Mouse (Mus musculus): ENCODE results near the gene Nop10. TPM values are rescaled to one million over a fixed set of nuclear protein-coding genes. Genes with fewer than 3 reads are reported as not detected.

Gene Nop10
- polyA plus RNA-seq, 1 experiment from 2014 or later: 176 TPM

- ATAC-seq (replicated peaks; ENCODE audit: low FRiP score) (no peak), DNase-seq (ENCODE audit: low spot score) (no peak)
- Histone ChIP-seq H3K4me3 (ENCODE audit: low read depth, low read length) (no peak overlapping the region), H3K27ac (ENCODE audit: low read depth, low read length) (no peak overlapping the region), H3K4me1 (replicated peaks; ENCODE audit: control insufficient read depth, insufficient read depth, low read length) (no peaks in the 10 kb centered on the region), H3K36me3 (ENCODE audit: control insufficient read depth, insufficient read depth, low read length) (no peaks in the 10 kb centered on the region), H3K27me3 (ENCODE audit: control insufficient read depth, insufficient read depth, low read length) (no peaks in the 10 kb centered on the region), H3K9me3 (ENCODE audit: control insufficient read depth, low read length) (no peaks in the 10 kb centered on the region), H3K4me2 (ENCODE audit: low read depth, low read length, severe bottlenecking) (no peak overlapping the region), H3K9ac (ENCODE audit: low read length) (no peak overlapping the region)
- 87% methylated on average over 2 of the region's 2 CpGs for WGBS
Observed at GRCm38 (mm10) chr2:112292823-112293222, 31.1 kb downstream of the Nop10 start.

GRCm38 (mm10) chr2:112296211-112296610 lies 34.5 kb downstream of the Nop10 start:
- Histone ChIP-seq H3K9me3 (ENCODE audit: control insufficient read depth, low read length) (no peaks in the 10 kb centered on the region), H3K27ac (ENCODE audit: low read depth, low read length) (no peak overlapping the region), H3K27me3 (ENCODE audit: control insufficient read depth, insufficient read depth, low read length) (no peaks in the 10 kb centered on the region), H3K4me2 (ENCODE audit: low read depth, low read length, severe bottlenecking) (no peak overlapping the region), H3K9ac (ENCODE audit: low read length) (no peak overlapping the region), H3K4me3 (ENCODE audit: low read depth, low read length) (no peak overlapping the region), H3K36me3 (ENCODE audit: control insufficient read depth, insufficient read depth, low read length) (no peaks in the 10 kb centered on the region), H3K4me1 (replicated peaks; ENCODE audit: control insufficient read depth, insufficient read depth, low read length) (no peaks in the 10 kb centered on the region)
- no peak for DNase-seq (ENCODE audit: low spot score)
- 88% methylated on average over 3 of the region's 3 CpGs for WGBS
- no peak for ATAC-seq (replicated peaks; ENCODE audit: low FRiP score)

- no peak overlapping the region for H3K27ac ChIP-seq (ENCODE audit: low read depth, low read length)
- 94% methylated on average over 4 of the region's 4 CpGs for WGBS
- H3K9me3 ChIP-seq (ENCODE audit: control insufficient read depth, low read length): no peaks in the 10 kb centered on the region
- H3K36me3 ChIP-seq (ENCODE audit: control insufficient read depth, insufficient read depth, low read length): no peaks in the 10 kb centered on the region
- no peak overlapping the region for H3K9ac ChIP-seq (ENCODE audit: low read length)
- H3K4me1 ChIP-seq (replicated peaks; ENCODE audit: control insufficient read depth, insufficient read depth, low read length): no peaks in the 10 kb centered on the region
- H3K27me3 ChIP-seq (ENCODE audit: control insufficient read depth, insufficient read depth, low read length): no peaks in the 10 kb centered on the region
- DNase-seq (ENCODE audit: low spot score): no peak
- H3K4me3 ChIP-seq (ENCODE audit: low read depth, low read length): no peak overlapping the region
- no peak for ATAC-seq (replicated peaks; ENCODE audit: low FRiP score)
- no peak overlapping the region for H3K4me2 ChIP-seq (ENCODE audit: low read depth, low read length, severe bottlenecking)
Observed at GRCm38 (mm10) chr2:112298221-112298620, 36.5 kb downstream of the Nop10 start.

GRCm38 (mm10) chr2:112308671-112309070 lies 46.9 kb downstream of the Nop10 start:
- no peak for ATAC-seq (replicated peaks; ENCODE audit: low FRiP score)
- no peak overlapping the region for H3K4me3 ChIP-seq (ENCODE audit: low read depth, low read length)
- H3K27ac ChIP-seq (ENCODE audit: low read depth, low read length): no peak overlapping the region

GRCm38 (mm10) chr2:112309161-112309600 lies 47.5 kb downstream of the Nop10 start:
- no peak for ATAC-seq (replicated peaks; ENCODE audit: low FRiP score)
- no peak for DNase-seq (ENCODE audit: low spot score)
- Histone ChIP-seq H3K4me2 (ENCODE audit: low read depth, low read length, severe bottlenecking) (no peak overlapping the region), H3K4me1 (replicated peaks; ENCODE audit: control insufficient read depth, insufficient read depth, low read length) (no peaks in the 10 kb centered on the region), H3K9me3 (ENCODE audit: control insufficient read depth, low read length) (no peaks in the 10 kb centered on the region), H3K4me3 (ENCODE audit: low read depth, low read length) (no peak overlapping the region), H3K27ac (ENCODE audit: low read depth, low read length) (no peak overlapping the region), H3K27me3 (ENCODE audit: control insufficient read depth, insufficient read depth, low read length) (no peaks in the 10 kb centered on the region), H3K36me3 (ENCODE audit: control insufficient read depth, insufficient read depth, low read length) (no peaks in the 10 kb centered on the region), H3K9ac (ENCODE audit: low read length) (no peak overlapping the region)
- WGBS: 89% methylated on average over 10 of the region's 10 CpGs

More at GRCm38 (mm10) chr2:112308671-112309070, 46.9 kb downstream of the Nop10 start:
- WGBS: 95% methylated on average over 3 of the region's 3 CpGs
- Histone ChIP-seq H3K9ac (ENCODE audit: low read length) (no peak overlapping the region), H3K27me3 (ENCODE audit: control insufficient read depth, insufficient read depth, low read length) (no peaks in the 10 kb centered on the region), H3K9me3 (ENCODE audit: control insufficient read depth, low read length) (no peaks in the 10 kb centered on the region), H3K4me2 (ENCODE audit: low read depth, low read length, severe bottlenecking) (no peak overlapping the region), H3K4me1 (replicated peaks; ENCODE audit: control insufficient read depth, insufficient read depth, low read length) (no peaks in the 10 kb centered on the region), H3K36me3 (ENCODE audit: control insufficient read depth, insufficient read depth, low read length) (no peaks in the 10 kb centered on the region)
- DNase-seq (ENCODE audit: low spot score): no peak

Other genes with a start within 250 kb of the Nop10 start
- gene Olfr1310, start 249.2 kb upstream of the Nop10 start, polyA plus RNA-seq (2014; fragmentation: Nextera tagmentation; extraction: Ambion mirVana): not detected in 2 replicates
- gene Olfr1311, start 237.5 kb upstream of the Nop10 start, polyA plus RNA-seq (2014; fragmentation: Nextera tagmentation; extraction: Ambion mirVana): not detected in 2 replicates
- not detected in 2 replicates for gene Olfr1312, start 211.7 kb upstream of the Nop10 start, polyA plus RNA-seq (2014; fragmentation: Nextera tagmentation; extraction: Ambion mirVana)
- not detected in 2 replicates for gene Olfr1313, start 184.1 kb upstream of the Nop10 start, polyA plus RNA-seq (2014; fragmentation: Nextera tagmentation; extraction: Ambion mirVana)
- gene Olfr1314, start 165.1 kb upstream of the Nop10 start, polyA plus RNA-seq (2014; fragmentation: Nextera tagmentation; extraction: Ambion mirVana): not detected in 2 replicates
- not detected in 2 replicates for gene Olfr1315-ps1, start 146.5 kb upstream of the Nop10 start, polyA plus RNA-seq (2014; fragmentation: Nextera tagmentation; extraction: Ambion mirVana)
- gene Olfr1316, start 126.9 kb upstream of the Nop10 start, polyA plus RNA-seq (2014; fragmentation: Nextera tagmentation; extraction: Ambion mirVana): not detected in 2 replicates
- not detected in 2 replicates for gene Olfr1317, start 121.6 kb upstream of the Nop10 start, polyA plus RNA-seq (2014; fragmentation: Nextera tagmentation; extraction: Ambion mirVana)
- gene Olfr1318, start 107.7 kb upstream of the Nop10 start, polyA plus RNA-seq (2014; fragmentation: Nextera tagmentation; extraction: Ambion mirVana): 0.08 TPM in 1 of 2 replicates, not detected in the other
- gene Lpcat4, start 22.5 kb upstream of the Nop10 start, polyA plus RNA-seq (2014; fragmentation: Nextera tagmentation; extraction: Ambion mirVana): 12.9 and 14.2 TPM in 2 replicates
- gene Nutm1, start 2.6 kb upstream of the Nop10 start, polyA plus RNA-seq (2014; fragmentation: Nextera tagmentation; extraction: Ambion mirVana): 0.05 TPM in 1 of 2 replicates, not detected in the other
- 16.0 and 16.2 TPM in 2 replicates for gene Slc12a6, start 3.9 kb downstream of the Nop10 start, polyA plus RNA-seq (2014; fragmentation: Nextera tagmentation; extraction: Ambion mirVana)
- gene Gm21985, start 4.4 kb downstream of the Nop10 start, polyA plus RNA-seq (2014; fragmentation: Nextera tagmentation; extraction: Ambion mirVana): 0.09 TPM in 1 of 2 replicates, not detected in the other
- gene Emc4, start 106.1 kb downstream of the Nop10 start, polyA plus RNA-seq (2014; fragmentation: Nextera tagmentation; extraction: Ambion mirVana): 99.7 and 111 TPM in 2 replicates
- gene Katnbl1, start 117.3 kb downstream of the Nop10 start, polyA plus RNA-seq (2014; fragmentation: Nextera tagmentation; extraction: Ambion mirVana): 49.8 and 53.6 TPM in 2 replicates
- gene Emc7, start 193.1 kb downstream of the Nop10 start, polyA plus RNA-seq (2014; fragmentation: Nextera tagmentation; extraction: Ambion mirVana): 9.9 and 11.6 TPM in 2 replicates
- 0.27 TPM in 1 of 2 replicates, not detected in the other for gene Chrm5, start 218.8 kb downstream of the Nop10 start, polyA plus RNA-seq (2014; fragmentation: Nextera tagmentation; extraction: Ambion mirVana)
- 5.2 and 6.1 TPM in 2 replicates for gene Aven, start 231.0 kb downstream of the Nop10 start, polyA plus RNA-seq (2014; fragmentation: Nextera tagmentation; extraction: Ambion mirVana)